Mouse (Mus musculus) sigmoid colon, adult 10 weeks (tissue): ENCODE measurements around the gene Gm6890. TPM values are rescaled to one million over a fixed set of nuclear protein-coding genes. Genes with fewer than 3 reads are reported as not detected.

Experiments used
- polyA plus RNA-seq: library from polyadenylated mRNA; stranded (reverse); fragments of 350-450 nt; fragmentation: Illumina TruSeq; extraction: RNeasy Lipid Tissue Mini Kit (QIAGEN cat#74804); gene quantifications from one replicate; pipeline ENCODE4 v1.2.3, GENCODE M21; 2014; ENCODE audit warnings: low read depth, low replicate concordance

Gm6890 gene
- polyA plus RNA-seq = not detected

DNA sequence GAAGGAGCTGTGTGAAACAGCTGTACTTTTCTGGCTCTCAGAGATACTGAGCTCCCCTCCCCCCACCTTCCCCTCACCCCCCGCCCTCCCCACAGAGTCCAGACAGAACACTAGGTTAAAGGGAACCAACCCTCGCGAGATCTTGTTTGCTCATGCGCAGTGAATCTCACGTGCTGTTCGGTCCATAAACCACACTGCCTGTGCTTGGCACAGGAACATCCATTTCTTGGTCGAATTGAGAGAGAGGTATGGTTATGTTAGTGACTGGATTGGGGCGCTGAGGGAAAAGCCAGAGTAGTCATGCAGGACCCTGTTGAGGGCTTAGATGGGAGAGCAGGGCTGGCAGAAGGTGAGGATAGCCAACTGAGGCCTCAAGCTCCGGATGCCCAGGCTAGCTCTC is at the start of gene Gm6890:
Gene Gm6890 (plus strand): TSS at position 301 of the 400 bp plus-strand sequence.

Other genes with a start within 250 kb of the Gm6890 start
- not detected for gene Olfr1326-ps1, start 166.0 kb upstream of the Gm6890 start, polyA plus RNA-seq
- gene Olfr1325, start 148.2 kb upstream of the Gm6890 start, polyA plus RNA-seq = not detected
- gene Gm5640, start 95.3 kb upstream of the Gm6890 start, polyA plus RNA-seq = not detected
- gene Gm5936, start 96.3 kb downstream of the Gm6890 start, polyA plus RNA-seq = not detected